Comparison of ENCODE assay signal across 10 mouse cellular contexts in the genomic region with DNA sequence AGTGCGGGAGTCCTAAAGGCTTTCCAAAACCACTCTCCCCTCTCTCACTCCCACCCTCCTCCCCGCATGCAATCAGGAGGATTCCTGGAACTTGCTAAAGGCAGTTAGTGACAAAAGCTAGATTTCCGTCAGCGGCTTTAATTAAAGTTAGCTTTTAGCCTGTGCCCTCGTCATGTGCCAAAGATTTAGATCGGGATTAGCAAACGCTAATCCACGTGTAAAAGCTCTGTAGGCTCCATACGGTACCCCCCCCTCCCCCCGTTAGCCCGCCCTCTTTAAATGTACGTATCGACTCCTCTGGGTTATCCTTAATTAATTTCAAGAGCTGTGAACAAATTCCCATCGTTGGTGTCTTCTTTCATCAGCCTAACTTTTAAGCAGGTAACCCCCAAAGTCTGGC. TPM values are rescaled to one million over a fixed set of nuclear protein-coding genes. Genes with fewer than 3 reads are reported as not detected.
DNase-seq lines count a peak whose midpoint lies in the region; ATAC-seq and TF ChIP-seq lines count a peak whose summit lies in the region.
"Had no signal": no experiment of that assay in that cellular context is flagged by ENCODE, and none has a peak within 500 bp of the region (broad histone marks: within the 10 kb centered on the region; RNA-seq: fewer than 3 reads in every experiment).

No protein-coding gene starts in this region.

- no peak for DNase-seq in kidney, adult 9 months
- peak; percentile 8 for DNase-seq in hindbrain, postnatal 0 days (ENCODE audit: low spot score)
- no peak for DNase-seq in adrenal gland, postnatal 4 days (ENCODE audit: low spot score in 2 of 2)
- no peak for DNase-seq in urinary bladder, postnatal 10 days (ENCODE audit: low spot score)
- no peak for DNase-seq in cerebellum, adult 11 months
- DNase-seq: adrenal gland, adult 2 months had no signal

- H3K4me3 ChIP-seq in kidney, embryonic 14.5 days (ENCODE audit: low read length), result peak overlapping the region; percentile 85
- H3K4me3 ChIP-seq in embryonic facial prominence, embryonic 13.5 days, result peak overlapping the region; percentile 82
- peak overlapping the region; percentile 80; the same call in 1 of the 2 replicates for H3K4me3 ChIP-seq in hindbrain, postnatal 0 days (ENCODE audit: low read length)
- H3K4me3 ChIP-seq in myocyte, result peak overlapping the region; percentile 24

- no peak overlapping the region for H3K27ac ChIP-seq in kidney, embryonic 14.5 days (ENCODE audit: low read depth, low read length)
- peak overlapping the region; percentile 91 for H3K27ac ChIP-seq in embryonic facial prominence, embryonic 13.5 days
- H3K27ac ChIP-seq in hindbrain, postnatal 0 days, result no peak overlapping the region
- H3K27ac ChIP-seq: macrophage had no signal

- H3K79me2 ChIP-seq in myocyte (ENCODE audit: control insufficient read depth, insufficient read depth), result no peaks in the 10 kb centered on the region

- WGBS in kidney, embryonic 14.5 days, result 8% methylated on average over 14 of the region's 14 CpGs
- 7% methylated on average over 14 of the region's 14 CpGs for whole genome bisulfite sequencing in embryonic facial prominence, embryonic 13.5 days
- WGBS in hindbrain, postnatal 0 days, result 9% methylated on average over 14 of the region's 14 CpGs

- H3ac ChIP-seq in myocyte (ENCODE audit: control insufficient read depth, insufficient read length), result no peak overlapping the region

- no peaks in the 10 kb centered on the region for H3K36me3 ChIP-seq in kidney, embryonic 14.5 days (ENCODE audit: control insufficient read depth, insufficient read depth, low read length)
- no peaks in the 10 kb centered on the region for H3K36me3 ChIP-seq in embryonic facial prominence, embryonic 13.5 days
- H3K36me3 ChIP-seq in hindbrain, postnatal 0 days (ENCODE audit: insufficient read depth, low read length), result no peaks in the 10 kb centered on the region
- no peaks in the 10 kb centered on the region for H3K36me3 ChIP-seq in myocyte (ENCODE audit: control insufficient read depth, insufficient read depth)

- TF ChIP-seq POLR2A in myocyte (IDR thresholded peaks at IDR 0.05; ENCODE audit: insufficient read length, low read depth), result no peak

- peak overlapping the region; percentile 91; the same call in 1 of the 2 replicates for H3K9ac ChIP-seq in kidney, embryonic 14.5 days (ENCODE audit: low read depth, low read length)
- H3K9ac ChIP-seq in embryonic facial prominence, embryonic 13.5 days, result peak overlapping the region; percentile 92
- H3K9ac ChIP-seq in hindbrain, postnatal 0 days (replicated peaks; ENCODE audit: low read length), result no peak overlapping the region

- no peaks in the 10 kb centered on the region for H3K9me3 ChIP-seq in kidney, embryonic 14.5 days (ENCODE audit: control insufficient read depth, low read length)
- no peaks in the 10 kb centered on the region for H3K9me3 ChIP-seq in embryonic facial prominence, embryonic 13.5 days
- H3K9me3 ChIP-seq in hindbrain, postnatal 0 days (ENCODE audit: low read length), result no peaks in the 10 kb centered on the region

- TF ChIP-seq CTCF in hindbrain, postnatal 0 days (IDR thresholded peaks at IDR 0.05; ENCODE audit: low read depth), result no peak

- peaks cover 8% of the 10 kb centered on the region; the same call in 1 of the 2 replicates for H3K4me1 ChIP-seq in kidney, embryonic 14.5 days (ENCODE audit: control insufficient read depth, insufficient read depth, low read length)
- H3K4me1 ChIP-seq in embryonic facial prominence, embryonic 13.5 days, result peaks cover 27% of the 10 kb centered on the region
- H3K4me1 ChIP-seq in hindbrain, postnatal 0 days (ENCODE audit: insufficient read depth, low read length), result no peaks in the 10 kb centered on the region

- H3K4me2 ChIP-seq in kidney, embryonic 14.5 days (replicated peaks; ENCODE audit: low read depth, low read length), result peak overlapping the region; percentile 94
- peak overlapping the region; percentile 99 for H3K4me2 ChIP-seq in embryonic facial prominence, embryonic 13.5 days
- H3K4me2 ChIP-seq in hindbrain, postnatal 0 days (ENCODE audit: low read depth, low read length), result peak overlapping the region; percentile 99
- H3K4me2 ChIP-seq in myocyte (ENCODE audit: low read depth), result peak overlapping the region; percentile 79

- H3K27me3 ChIP-seq in kidney, embryonic 14.5 days (ENCODE audit: control insufficient read depth, insufficient read depth, low read length), result no peaks in the 10 kb centered on the region
- no peaks in the 10 kb centered on the region for H3K27me3 ChIP-seq in embryonic facial prominence, embryonic 13.5 days
- H3K27me3 ChIP-seq in hindbrain, postnatal 0 days (ENCODE audit: insufficient read depth, low read length), result no peaks in the 10 kb centered on the region; the same call in 1 of the 2 replicates
- H3K27me3 ChIP-seq in myocyte (ENCODE audit: control insufficient read depth, insufficient read depth, insufficient read length), result no peaks in the 10 kb centered on the region

- ATAC-seq in kidney, embryonic 14.5 days (ENCODE audit: low FRiP score, low TSS enrichment), result no peak
- ATAC-seq in embryonic facial prominence, embryonic 13.5 days (ENCODE audit: insufficient number of reproducible peaks, insufficient read depth, low FRiP score, low TSS enrichment, low read depth), result no peak
- ATAC-seq in hindbrain, postnatal 0 days, result no peak

TF ChIP-seq in myocyte, 11 proteins besides CTCF, POLR2A, EP300 and RAD21:
- TF ChIP-seq SRF (IDR thresholded peaks at IDR 0.05; ENCODE audit: control insufficient read depth, insufficient read length, low read depth) (no peak), REST (IDR thresholded peaks at IDR 0.05; ENCODE audit: insufficient read depth, insufficient read length) (no peak), MAX (IDR thresholded peaks at IDR 0.05; ENCODE audit: low read depth) (no peak), E2F4 (IDR thresholded peaks at IDR 0.05; ENCODE audit: insufficient read depth) (no peak), POLR2AphosphoS2 (IDR thresholded peaks at IDR 0.05; ENCODE audit: insufficient read length, low read depth) (no peak), TCF3 (IDR thresholded peaks at IDR 0.05; ENCODE audit: insufficient read length, low read depth) (no peak), CEBPB (IDR thresholded peaks at IDR 0.05; ENCODE audit: insufficient read depth, poor library complexity, severe bottlenecking) (no peak), TCF12 (IDR thresholded peaks at IDR 0.05; ENCODE audit: insufficient read depth, poor library complexity, severe bottlenecking) (no peak), USF1 (IDR thresholded peaks at IDR 0.05; ENCODE audit: low read depth) (no peak), MYOG (IDR thresholded peaks at IDR 0.05; ENCODE audit: control insufficient read depth in 1 of 3, insufficient read depth in 1 of 3, insufficient read length in 2 of 3, low read depth in 2 of 3) (no peak), MYOD1 (IDR thresholded peaks at IDR 0.05; ENCODE audit: control insufficient read depth in 1 of 3, insufficient read length in 2 of 3, low read depth in 2 of 3) (no peak)

RNA-seq across cellular contexts. Expression of gene Prtg, which starts 0.5 kb away (rescaled TPM):
- polyA plus RNA-seq in kidney, embryonic 14.5 days (2014; fragmentation: Nextera tagmentation; extraction: Ambion mirVana), result 3.4 and 4.6 TPM in 2 replicates
- polyA plus RNA-seq in embryonic facial prominence, embryonic 13.5 days (2015; fragmentation: Nextera tagmentation; extraction: Ambion mirVana), result 1.3 and 1.8 TPM in 2 replicates
- total RNA-seq in hindbrain, postnatal 0 days (2014; rRNA removed), result 1.4 and 4.4 TPM in 2 replicates
- 0.59 and 0.65 TPM in 2 replicates for polyA plus RNA-seq in hindbrain, postnatal 0 days (2015; fragmentation: Nextera tagmentation; extraction: Ambion mirVana)
- polyA plus RNA-seq in myocyte (2012; fragmentation: generic; extraction: Trizol), result 0.06 TPM
- total RNA-seq in adrenal gland, postnatal 4 days (2021), result 1 to 10 TPM; 1.5 to 2.0 TPM
- polyA plus RNA-seq: macrophage had no signal

Comparison
In these comparisons a context has a peak if more than half of its experiments do, and no peak if none do; other contexts are left out.
1. H3K4me3 ChIP-seq: peak in every context shown above with its lines; median percentile 85 in kidney, embryonic 14.5 days; 82 in embryonic facial prominence, embryonic 13.5 days; 80 in hindbrain, postnatal 0 days; 24 in myocyte.